Mouse (Mus musculus) right cerebral cortex, postnatal 36 days (tissue): ENCODE data around the gene Lrrc10.
"Not testable (repeated sequence)": the region's sequence is repeated elsewhere in the genome, so short reads cannot be mapped to it uniquely, and the experiment has no call there.

Experiments
- DNase-seq, 2 experiments: peaks; one replicate each; pipeline ENCODE4 v3.0.0; 2022; ENCODE audit warnings: low spot score in 2 of 2, mixed read lengths in 1 of 2

Lrrc10 gene

DNA sequence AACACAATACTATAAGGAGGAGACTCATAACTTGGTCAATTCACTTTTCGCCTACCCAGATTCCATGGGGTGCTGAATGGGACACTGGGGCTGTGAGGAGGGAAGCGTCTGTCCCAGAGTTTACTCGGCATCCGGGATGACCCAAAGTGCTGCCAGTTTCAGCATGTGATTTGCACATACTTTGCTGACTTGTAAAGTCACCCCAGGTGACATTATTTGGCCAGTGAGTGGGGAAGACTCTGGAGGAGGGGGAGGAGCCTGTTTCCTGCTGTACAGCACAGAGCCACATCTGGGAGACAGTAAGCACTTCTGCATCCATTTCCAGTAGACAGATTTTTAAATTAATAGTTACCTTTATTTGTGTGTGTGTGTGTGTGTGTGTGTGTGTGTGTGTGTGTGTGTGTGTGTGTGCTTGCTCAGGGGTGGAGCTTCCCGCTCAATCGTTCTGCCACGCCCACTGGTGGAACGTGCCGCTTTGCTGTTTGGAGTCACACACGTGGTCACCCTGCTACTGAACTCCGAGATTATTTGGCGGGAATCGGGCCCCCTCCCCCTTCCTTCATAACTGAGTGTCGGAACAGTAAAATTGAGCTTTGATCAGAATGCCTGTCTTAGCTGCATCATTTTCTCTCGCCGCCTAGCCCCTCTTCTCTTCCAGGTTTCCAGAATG lies 1.5 kb upstream of the Lrrc10 start:
- DNase-seq = not testable (repeated sequence)

DNA sequence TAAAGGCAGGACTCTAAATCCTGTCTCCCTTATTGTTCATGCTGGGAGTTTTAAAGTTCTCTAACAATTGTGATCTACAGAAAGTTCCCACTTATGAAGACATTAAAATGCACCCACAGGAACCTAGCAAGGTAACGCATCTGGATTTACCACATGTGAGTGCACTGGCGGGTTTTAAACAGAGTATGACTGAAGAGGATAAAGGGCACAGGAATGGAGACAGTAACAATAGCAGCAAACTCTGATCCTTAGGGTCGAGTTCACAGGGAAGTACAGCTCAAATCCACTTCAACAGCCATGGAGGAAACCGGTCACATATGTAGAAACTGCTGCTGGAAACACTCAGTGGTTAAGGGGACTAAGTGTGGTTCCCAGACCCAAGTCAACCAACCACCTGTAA lies 4.1 kb downstream of the Lrrc10 start:
- DNase-seq = no peak

DNA sequence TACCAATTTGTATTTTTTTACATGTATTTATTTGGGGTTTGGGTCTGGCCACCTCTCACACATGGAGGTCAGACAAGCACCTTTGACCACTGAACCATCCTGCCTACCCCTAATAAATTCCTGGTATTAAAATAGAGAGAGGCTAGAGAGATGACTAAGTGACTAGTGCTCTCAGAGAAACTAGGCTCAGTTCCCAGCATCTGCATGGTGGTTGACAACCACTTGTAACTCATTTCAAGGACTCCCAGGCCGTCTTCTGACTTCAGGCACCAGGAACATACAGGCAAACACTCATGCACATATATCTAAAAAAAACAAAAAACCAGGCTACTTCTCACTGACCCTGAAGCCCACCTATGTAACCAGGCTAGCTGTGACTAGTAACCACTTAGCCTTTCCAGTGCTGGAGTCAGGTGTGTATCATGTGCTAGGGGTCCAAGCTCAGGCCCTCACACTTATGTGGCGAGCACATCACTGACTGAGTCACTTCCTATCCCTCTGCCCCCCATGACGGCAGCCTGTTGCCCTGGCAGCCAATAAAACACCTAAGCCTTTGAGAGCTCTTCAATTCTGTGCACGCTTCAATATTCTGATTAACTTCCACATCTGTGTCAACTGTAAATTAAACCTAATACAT lies 4.9 kb downstream of the Lrrc10 start:
- DNase-seq = no peak

DNA sequence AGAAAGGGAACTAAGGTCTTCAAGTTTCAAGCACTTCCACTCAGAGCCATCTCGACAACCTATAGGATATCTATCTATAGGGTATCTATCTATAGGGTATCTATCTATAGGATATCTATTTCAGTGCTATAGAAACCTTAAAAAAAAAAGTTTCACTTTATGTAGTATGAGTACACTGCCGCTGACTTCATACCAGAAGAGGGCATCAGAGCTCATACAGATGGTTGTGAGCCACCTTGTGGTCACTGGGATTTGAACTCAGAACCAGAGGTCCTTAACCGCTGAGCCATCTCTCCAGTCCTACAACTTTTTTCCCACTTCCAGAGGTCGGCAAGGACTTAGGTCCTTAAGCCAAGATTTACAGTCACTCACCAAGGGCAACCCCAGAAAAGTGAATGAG lies 10.5 kb downstream of the Lrrc10 start:
- DNase-seq = no peak

DNA sequence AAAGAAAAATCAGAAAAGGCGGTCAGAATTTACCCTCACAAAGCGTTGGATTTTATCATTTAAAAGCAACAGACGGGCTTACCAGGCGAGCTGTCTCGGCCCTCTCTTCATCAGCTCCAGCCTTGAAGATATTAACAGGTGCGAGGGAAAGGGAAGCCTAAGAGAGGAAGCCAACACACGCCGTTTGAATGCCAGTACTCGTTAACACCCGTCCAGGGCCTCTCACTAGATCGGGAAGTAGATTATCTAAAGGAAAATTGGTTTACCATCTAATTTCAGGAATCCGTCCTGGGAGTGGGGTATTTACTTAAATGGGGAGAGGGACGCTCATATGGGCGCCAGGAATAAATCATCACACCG lies 17.7 kb downstream of the Lrrc10 start:
- no peak for DNase-seq

DNA sequence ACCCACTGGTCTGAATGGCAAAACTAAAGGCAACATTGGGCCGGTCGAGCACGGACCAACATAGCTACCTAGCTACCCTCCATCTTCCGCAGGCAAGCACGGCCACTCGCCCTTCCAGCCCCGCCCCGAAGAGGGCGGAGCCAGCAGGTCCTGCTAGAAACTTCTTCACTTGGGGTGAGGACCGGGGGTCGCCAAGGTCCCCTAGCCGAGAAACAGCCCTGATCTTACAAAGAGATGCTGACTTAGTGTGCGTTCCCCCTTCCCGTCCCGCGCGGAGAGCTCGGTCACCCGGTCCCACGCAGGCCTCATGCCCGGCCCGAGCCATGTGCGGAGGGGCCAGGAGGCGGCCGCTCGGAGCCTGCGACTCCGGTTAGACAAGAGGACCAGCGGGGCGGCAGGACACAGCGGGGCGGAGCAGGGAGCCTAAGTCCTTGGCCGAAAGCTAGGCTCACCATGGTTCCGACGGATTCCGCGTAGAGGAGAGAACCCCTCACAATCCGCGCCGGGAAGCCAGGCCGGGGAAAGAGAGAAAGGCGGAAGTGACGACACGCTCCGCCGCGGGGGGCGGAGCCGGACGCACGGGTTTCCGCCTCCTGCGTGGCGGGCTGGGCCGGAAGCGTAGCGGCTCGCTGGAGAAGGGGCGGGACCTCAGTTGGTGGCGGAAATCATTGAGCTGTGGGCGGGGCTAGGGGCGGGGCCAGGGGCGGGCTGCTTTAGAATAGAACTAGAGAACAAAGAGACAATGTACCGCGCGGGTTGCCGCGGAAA lies 18.3 kb downstream of the Lrrc10 start, which contains the start of gene Cct2:
Gene Cct2 (minus strand): TSS at position 561 of the 768 bp plus-strand sequence.
- DNase-seq = peak; percentile 81 to 86

DNA sequence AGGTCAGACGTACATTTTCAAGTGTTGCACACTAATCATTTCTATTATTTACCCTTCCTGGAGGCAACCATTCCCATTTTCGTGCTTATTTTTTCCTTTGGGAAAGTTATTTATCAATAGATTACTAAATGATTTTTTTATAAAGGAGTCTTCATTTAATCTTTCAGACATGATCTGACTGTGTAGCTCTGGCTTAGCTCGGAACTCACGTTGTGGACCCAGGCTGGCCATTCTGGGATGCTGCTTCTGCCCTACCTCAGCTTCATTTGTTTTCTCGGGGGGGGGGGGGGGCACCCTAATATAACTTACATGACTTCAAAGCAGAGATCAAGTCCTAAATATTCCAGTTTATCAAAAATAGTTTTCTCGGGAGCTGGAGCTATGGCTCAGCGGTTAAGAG lies 18.9 kb downstream of the Lrrc10 start:
- DNase-seq = no peak

DNA sequence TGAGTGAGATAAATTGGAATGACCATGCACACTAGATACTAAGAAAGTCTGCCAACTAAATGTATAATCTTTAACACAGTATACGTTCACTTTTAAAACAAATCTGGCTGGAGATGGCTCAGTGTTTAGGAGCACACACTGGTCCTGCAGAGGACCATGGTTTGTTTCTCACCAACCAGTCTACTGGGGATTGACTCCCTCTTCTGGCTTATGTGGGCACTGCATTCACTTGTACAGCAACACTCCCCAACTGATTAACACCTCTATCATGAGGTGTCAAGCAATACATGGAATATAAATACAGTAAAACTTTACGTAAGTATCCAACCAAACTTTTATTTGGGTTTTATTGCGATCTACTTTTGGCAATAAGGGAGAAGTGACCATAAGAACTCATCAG lies 24.0 kb downstream of the Lrrc10 start:
- no peak for DNase-seq

DNA sequence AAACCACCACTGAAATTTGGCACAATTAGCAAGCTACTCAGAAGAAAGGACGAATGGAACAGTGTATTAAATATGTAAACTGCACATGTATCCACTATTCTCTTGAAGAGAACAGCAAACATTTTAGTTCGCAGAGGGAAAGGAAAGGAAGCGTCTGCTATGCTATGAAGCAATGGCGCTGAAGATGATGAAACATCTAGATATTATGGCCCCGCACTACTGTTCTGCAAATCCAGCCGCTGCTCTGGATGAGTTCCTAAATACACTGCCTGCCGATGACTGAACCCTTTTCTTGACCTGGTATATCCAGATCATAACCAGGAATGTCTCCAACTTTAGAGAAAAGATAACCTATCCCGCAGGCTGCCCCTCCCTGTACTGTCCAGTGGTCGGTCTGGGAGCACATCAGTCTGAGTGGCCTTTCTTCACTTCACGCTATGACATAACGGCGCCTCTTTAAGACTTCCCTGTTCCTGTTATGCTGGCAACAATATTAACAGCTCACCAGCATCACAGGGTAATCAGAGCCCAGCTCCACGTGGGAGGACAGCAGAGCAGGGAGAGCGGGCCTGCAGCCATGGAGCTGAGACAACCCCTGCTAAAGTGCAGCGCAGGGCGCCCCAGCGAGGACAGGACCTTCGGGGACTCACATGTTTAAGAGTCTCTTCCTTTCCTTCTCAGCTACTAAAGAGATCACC lies 27.2 kb downstream of the Lrrc10 start:
- DNase-seq = no peak

DNA sequence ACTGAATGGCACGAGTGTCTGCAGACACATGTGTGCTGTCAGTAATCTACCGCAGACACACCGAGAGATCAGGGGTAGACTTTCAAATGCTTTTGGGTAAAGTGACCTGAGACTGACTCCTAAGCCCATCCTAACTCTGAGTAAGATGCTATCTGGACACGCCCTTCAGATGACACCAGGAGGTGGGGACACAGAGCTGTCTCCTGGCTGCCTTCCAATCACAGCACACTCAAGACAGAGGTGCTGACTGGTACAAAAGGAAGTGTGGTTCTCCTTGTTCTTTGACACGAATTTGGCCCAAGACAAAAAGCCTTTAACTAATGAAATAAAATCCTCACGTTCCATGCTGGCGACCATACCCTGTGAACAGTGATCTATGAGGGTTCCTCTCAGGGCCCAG lies 28.0 kb downstream of the Lrrc10 start:
- no peak for DNase-seq

DNA sequence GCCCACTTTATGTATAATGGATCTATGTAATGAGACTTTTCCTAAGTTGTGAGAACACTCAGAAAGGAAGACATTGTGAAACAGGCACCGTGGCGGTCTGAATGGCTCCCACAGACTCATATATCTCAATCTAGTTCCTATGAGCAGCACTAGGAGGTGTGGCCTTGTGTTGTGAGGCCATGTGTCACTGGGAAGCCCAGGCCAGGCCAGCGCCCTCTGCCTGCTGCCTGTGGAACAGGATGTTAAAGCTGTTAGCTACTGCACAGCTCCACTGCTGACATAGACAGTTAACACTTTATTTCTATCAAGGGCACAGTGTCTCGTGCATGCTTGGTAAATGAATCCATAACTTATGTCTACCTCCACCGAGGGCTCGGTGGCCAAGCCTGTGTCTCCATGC lies 33.1 kb downstream of the Lrrc10 start:
- no peak for DNase-seq

DNA sequence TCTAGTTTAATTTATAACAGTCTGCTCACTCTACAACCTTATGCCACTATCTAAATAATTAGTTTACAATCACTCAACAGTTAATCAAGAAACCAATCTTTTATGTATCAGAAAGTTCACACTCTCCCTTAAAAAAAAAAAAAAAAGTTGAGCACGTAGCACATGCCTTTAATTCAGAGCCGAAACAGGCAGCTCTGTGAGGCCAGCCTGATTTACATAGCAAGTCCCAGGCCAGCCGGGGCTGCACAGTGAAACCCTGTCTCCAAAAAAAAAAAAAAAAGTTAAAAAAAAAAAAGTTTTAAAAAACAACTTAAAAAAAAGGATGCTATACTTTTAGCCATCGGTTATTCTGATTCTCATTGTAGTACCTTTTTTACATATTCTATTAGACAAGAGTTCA lies 36.2 kb downstream of the Lrrc10 start:
- no peak for DNase-seq

DNA sequence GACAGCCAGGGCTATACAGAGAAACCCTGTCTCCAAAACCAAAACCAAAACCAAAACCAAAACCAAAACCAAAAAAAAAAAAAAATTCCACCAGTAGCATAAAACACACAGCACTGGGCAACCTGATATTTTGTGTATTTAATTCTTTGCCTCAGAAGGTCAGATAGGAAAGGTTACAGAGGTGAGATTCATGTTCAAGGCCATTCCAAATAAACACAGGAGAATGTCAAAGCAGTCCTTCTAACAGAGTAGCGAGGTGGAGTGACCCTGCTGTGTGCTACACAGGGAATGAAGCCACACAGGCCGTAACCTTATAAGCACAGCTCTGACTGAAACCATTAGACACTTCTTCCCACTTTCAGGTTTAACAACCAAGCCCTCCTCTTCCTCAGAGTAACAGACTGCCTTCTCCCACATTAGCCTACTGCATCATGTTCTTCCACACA lies 36.8 kb downstream of the Lrrc10 start:
- DNase-seq = no peak

DNA sequence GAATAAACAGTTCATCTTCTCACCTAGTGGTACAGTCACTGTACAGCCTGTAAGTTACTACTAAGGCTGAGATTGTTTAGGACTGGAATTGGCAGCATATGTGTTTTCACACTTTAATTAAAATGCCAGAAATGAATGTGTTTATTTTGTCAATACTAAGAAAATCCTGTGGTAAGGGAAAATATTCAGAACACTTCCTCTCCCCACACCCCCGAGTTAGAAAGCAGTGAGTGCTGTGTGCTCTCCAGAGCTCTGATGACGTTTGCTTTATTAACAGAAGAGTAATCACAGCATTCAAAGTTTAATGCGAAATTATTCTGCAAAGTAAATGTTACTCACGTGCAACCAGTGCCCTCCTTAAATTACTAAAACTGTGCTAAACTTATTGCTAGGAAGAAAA lies 44.5 kb downstream of the Lrrc10 start:
- DNase-seq = no peak

DNA sequence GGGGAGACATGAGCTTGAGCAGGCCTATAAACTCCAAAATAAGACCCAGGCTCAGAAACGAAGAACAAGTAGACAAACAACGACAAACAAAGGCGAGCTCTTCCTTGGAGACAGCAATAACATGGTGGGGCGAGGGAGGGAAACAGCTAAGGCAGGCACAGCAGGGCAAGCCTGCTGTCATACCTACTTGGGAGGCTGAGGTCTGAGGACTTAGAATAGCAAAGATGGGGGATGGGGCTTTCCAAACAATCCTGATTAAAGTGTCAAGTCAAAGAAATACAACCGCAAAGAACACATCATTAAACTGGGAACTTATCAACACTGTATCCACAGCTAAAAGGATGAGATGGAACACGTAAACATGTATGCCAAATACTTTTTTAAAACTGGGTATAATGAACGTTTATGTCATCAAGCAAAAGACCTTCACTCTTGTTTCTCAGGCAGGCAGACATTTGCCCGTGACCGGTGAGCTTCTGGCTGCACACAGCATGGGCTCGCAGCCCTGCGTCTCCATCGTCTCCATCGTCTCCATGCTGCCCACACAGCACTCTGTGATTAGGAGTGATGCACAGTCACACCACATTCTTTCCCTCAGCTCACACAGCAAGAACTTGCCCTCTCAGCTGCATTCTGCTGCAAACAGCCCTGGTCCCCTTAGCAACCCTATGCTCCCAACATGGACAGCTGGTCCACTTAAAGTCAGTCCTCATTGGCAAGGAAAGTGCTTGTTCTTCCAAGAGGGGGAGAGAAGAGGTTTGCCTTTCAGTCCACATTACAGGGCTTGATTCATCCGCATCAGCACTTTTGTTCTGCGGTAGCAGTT lies 49.6 kb downstream of the Lrrc10 start:
- DNase-seq = peak in 1 of 2 experiments; percentile 18

DNA sequence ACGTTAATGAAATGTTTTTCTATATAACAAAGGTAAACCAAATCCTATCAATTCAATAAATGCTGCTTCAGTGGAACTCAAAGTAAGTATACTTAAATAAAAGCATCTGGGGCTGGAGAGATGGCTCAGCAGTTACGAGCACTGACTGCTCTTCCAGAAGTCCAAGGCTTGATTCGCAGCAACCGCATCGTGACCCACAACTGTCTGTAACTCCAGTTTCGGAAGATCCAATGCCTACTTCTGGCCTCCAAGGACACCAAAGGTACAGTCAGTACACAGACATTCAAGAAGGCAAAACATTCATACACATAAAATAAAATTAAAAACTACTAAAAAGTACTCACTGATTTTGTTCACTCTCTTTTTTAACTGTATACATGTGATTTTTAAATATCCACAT lies 51.0 kb downstream of the Lrrc10 start:
- no peak for DNase-seq
